Mouse (Mus musculus): ENCODE results near the gene Fzr1.

Gene Fzr1

DNA sequence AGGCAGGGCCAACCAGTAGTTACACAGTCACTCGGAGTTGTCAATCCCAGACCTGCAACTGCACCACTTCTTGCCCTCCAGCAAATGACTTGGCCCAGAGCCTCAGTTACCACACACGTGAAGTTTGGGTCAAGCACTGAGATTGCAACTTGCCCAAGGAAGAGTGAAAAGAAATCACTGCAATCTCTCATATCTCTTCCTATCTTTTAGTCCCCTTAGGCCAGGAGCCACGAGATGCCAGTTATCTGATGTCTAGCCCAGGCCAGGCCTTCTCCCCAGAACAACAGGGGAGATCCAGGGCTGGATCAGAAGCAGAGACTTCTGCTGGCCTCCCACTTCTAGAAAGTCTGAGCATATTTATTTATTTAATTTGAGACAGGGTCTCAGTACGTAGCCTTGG, 22.8 kb downstream of the Fzr1 start:
- no peak for DNase-seq (ENCODE audit: low read depth)

DNA sequence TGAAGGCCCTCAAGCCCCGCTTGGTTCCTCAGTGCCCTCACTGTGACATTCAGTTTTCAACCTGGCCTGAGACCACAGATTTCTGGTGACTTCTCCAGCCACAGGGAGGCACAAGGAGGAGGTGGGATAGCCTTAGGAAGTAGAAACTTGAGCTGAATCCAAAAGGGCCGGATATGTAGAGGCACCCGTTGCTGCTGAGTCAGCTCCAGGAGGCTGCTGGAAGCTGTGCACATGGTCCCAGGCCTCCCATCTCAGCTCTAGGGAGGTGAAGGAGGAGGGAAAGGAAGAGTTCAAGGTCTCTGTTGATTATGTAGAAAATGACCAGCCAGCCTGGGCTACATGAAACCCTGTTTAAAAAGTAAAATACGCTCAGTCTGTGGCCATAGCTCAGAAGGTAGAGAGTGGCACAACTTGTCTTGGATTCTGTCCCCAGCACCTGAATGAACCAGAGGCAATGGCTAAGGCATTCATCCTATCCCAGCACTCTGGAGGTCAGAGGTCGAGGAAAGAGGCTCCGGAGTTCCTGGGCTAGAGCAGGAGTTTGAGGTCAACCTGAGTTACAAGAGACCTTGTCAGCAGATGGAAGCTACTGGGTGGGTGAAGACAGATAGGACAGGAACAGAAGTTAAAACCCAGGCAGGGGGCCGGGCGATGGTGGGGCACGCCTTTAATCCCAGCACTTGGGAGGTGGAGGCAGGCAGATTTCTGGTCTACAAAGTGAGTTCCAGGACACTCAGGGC, 23.4 kb downstream of the Fzr1 start:
- no peak for DNase-seq (ENCODE audit: low read depth)

GRCm38 (mm10) chr10:81351678-81352291, 26.5 kb downstream of the Fzr1 start:
- DNase-seq (ENCODE audit: low read depth), result peak; percentile 68

- peak; percentile 97 for DNase-seq (ENCODE audit: low read depth)
These were observed 27.8 kb downstream of the Fzr1 start, which contains the start of gene Hmg20b for GRCm38 (mm10) chr10:81350351-81351063. Gene Hmg20b, minus strand, starts transcription at chr10:81350480.

DNA sequence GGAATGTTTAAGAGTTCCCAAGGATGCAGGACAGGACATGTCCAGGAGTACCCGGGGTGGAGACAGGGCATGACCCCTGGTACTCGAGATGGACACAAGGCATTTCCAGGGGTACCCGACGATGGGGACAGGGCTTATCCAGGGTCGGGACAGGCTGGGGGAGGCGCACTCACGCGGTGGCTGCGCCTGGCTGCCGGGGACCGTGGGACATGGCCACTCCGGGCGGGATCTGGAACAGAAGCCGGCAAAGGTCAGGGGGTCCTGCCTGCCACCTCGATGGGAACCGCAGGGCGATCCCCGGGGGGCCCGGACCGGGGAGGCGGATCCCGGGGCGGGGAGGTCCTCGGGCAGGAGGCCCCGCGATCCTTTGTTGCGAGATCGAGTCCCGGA, 28.4 kb downstream of the Fzr1 start:
- no peak for DNase-seq (ENCODE audit: low read depth)

- peak; percentile 70 for DNase-seq (ENCODE audit: low read depth)
These were observed 29.2 kb downstream of the Fzr1 start for GRCm38 (mm10) chr10:81349146-81349545.

GRCm38 (mm10) chr10:81346453-81347067, 31.8 kb downstream of the Fzr1 start:
- peak; percentile 64 for DNase-seq (ENCODE audit: low read depth)

- no peak for DNase-seq (ENCODE audit: low read depth)
These were observed 33.2 kb downstream of the Fzr1 start for GRCm38 (mm10) chr10:81345162-81345534.

DNA sequence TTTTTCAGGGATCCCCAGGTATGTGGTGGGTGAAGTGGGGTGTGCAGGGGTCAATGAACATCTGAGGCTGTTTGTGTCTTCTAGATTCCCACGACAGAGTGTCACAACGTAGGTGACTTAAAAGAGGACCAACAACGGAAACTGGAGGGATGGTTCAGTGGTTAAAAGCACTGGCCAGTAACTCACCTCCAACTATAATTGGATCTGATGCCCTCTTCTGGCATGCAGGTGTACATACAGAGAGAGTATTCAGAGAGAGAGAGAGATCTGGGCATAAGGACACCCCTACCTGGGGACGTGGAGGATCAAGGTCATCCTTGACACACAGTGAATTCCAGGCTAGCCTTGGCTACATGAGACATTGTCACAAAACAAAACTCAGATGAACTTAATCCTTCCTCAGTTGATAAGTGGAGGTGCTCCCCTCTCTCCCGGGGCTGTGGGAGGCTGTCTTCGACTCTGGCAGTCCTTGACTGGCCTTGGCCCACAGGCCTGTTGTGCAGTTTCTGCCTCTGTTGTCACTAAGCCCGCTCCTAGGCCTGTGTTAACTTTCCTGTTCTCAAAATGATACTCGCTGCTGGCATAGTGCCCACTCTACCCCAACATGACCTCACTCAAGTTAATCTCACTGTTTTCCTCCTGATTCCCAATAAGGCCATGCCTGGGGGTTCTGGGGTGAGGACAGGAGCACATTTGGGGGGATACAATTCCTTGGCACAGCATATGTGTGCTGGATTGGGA, 33.7 kb downstream of the Fzr1 start:
- DNase-seq (ENCODE audit: low read depth), result no peak

DNA sequence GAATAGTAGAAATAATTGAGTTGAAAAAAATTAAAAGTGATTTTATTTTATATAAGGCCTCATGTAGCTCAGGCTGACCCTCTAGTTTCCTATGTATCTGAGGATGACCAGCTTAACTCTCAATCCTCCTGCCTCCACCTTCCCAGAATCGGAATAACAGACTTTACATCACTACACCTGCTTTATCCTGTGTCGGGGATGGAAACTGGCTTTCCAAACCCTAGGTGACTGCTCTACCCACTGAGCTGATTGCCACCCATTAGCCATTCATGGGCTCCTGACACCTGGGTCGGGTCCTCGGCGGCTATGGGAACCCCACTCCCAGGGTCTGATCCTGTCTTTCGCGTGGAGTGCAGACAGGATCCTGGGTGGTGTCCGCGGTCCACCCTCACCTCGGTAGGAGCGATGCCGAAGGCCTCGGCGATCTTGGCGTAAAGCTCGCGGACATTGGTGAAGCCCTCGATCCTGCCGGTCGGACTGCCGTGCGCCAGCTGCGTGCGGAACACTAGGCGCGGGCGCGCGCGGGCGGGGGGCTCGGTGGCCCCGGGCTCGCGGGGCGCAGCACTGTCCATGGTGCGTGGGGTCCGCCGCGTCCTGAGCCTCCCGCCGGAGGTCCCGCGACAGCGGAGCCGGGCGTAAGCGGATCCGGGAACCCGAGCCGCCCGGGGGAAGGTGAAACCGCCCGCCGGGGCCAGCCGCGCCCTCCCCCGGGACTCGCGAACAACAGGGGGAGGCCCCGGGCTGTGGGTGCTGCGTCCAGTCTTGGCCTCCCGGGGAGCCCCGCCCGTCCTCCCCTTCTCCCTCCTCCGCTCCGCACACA, 35.4 kb downstream of the Fzr1 start, which contains the start of gene Gipc3:
Gene Gipc3, minus strand, starts transcription at position 581 of the 820 bp plus-strand sequence.
- no peak for DNase-seq (ENCODE audit: low read depth)

GRCm38 (mm10) chr10:81341333-81341949, 36.9 kb downstream of the Fzr1 start:
- DNase-seq (ENCODE audit: low read depth), result no peak

GRCm38 (mm10) chr10:81340551-81341332, 37.6 kb downstream of the Fzr1 start:
- DNase-seq (ENCODE audit: low read depth), result peak; percentile 54

DNA sequence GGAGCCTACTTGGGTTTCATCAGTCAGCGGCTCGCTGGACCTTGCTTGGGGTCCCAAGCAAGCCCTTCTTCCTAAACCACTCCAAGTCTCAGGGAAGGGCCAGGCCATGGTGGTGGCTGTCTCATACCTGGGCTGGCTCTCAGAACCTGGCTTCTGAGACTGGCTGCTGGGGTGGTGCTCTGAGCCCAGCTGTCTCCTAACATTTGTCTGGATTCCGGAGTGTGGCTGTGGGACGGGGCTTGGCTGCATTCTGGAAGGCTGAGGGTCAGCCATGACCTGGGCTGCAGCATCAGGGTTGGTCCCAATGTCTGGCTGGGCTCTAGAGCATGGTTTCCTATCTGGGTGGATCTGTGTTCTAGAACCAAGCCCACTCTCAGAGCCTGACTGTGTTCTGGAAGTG, 41.8 kb downstream of the Fzr1 start:
- no peak for DNase-seq (ENCODE audit: low read depth)

- no peak for DNase-seq (ENCODE audit: low read depth)
These were observed 42.6 kb downstream of the Fzr1 start for GRCm38 (mm10) chr10:81335393-81336340.

DNA sequence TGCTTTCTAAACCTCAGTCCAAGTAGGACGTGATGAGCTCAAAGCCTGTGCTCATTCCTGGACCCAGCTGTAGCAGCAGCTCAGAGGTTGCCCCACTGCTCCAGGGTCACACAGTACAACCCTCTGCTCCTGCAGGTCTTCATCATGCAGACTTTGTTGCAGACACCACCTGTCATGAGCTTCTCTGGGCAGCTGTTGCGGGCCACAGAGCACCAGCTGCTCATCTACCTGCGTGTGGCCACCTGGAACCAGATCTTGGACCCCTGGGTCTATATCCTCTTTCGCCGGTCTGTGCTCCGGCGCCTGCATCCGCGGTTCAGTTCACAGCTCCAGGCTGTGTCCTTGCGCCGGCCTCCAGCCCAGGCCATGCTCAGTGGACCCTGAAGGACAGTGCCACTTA, 44.0 kb downstream of the Fzr1 start:
- DNase-seq (ENCODE audit: low read depth), result no peak

- no peak for DNase-seq (ENCODE audit: low read depth)
These were observed 46.0 kb downstream of the Fzr1 start for GRCm38 (mm10) chr10:81332277-81332676.

DNA sequence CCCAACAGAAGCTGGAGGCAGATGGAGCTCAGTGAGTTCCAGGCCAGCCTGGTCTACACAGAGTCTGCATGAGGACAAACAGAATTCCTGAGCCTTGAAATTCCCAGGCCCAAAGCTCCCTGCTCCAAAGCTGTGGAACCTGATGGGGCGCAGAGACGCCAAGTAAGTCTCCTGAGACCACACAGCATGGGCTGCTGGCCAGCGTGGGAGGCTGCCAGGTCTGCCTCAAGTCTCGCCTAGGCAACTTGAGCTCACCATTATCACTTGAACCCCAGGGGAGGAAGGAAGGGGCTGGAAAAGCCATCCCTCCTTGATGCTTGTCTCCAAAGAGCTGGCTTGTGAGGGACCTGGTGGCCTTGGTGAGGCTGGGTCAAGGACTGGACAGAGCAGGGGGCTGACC, 48.3 kb downstream of the Fzr1 start:
- no peak for DNase-seq (ENCODE audit: low read depth)

GRCm38 (mm10) chr10:81329194-81329975, 48.9 kb downstream of the Fzr1 start:
- no peak for DNase-seq (ENCODE audit: low read depth)
